Mouse (Mus musculus): Measurements from ENCODE around the gene Trim44.

Gene Trim44

DNA sequence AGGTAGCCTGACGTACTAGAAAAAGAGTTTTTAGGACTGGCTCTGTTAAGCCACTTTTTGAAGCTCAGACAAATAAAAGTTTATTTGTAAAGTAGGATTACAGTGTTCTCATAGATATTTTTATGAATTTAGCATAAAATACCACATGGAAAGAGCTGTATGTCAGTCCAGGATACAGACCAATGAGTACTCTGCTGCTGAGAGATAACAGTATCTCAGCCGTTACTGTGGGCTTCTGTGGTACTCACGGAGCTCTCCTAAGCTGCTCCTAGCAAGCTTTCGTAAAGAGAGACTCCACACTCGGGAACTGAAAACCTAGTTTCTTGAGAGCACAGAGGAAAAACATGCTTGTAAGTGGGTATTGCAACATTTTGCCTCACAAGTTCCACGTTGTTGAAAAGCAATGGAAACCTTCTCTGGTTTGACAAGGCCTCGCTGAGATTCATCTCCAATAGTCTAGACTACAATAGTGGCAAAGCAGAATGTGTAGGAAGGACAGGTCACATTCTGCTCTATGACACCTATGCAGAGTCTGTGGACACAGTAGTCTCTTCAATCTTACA is 41.6 kb downstream of the Trim44 start:
- DNase-seq (ENCODE audit: low read depth, low spot score) = no peak

DNA sequence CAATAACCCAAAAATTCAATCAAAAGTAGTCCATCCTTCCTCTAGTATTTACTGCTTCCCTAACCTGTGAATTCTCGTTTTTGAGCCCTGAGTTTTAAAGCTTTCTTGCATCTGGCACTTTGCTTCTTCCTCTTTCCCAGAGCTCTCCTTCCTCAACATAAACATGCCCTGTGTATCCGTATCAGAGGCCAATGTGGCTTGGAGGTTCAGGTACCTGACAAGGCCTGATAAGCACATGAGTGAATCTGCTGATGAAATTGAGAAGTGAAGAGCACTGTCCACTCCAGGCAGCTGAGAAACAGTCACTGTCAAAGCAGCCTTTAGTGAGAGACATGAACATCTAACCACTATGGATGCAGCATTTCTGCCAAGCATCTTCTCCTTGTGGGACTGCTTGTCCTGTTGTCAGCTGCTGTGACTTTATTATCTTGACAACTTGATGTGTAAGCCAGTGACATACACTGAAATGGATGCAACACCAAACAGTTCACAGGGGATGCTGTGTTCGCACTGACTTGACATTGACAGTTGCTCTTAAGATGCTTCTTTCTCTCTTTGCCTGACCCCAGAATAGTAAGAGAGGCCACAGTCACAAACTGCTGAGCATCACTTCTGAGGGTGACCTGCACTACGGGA is 42.9 kb downstream of the Trim44 start:
- peak; percentile 29 for DNase-seq (ENCODE audit: low read depth, low spot score)

DNA sequence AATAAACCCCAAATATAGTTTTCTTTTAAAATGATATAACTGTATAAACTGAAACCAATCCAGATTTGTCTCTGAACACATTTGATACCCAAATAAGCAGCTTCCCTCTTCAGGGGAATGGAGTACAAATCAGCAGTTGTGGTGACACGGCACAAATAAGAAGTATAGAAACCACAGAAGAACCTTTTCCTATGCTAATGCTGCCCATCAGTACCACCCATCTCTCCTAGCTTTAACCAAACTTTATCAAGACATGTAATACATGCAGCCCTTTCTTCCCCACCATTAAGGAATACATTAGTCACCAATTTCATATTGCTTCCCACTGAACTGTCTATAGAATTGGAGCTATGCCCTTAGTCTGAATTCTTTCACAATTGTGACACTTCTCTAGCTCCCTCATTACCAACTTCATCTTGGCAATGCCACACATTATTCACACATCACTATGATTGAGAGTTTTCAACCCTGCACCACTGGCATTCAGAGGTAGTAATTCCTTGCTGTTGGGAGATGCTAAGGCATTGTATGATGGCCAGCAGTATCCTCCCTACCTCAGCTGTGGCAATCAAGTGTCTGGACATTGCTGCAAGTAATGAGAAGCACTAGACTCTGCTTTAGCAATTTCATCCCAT is 44.6 kb downstream of the Trim44 start:
- no peak for DNase-seq (ENCODE audit: low read depth, low spot score)

DNA sequence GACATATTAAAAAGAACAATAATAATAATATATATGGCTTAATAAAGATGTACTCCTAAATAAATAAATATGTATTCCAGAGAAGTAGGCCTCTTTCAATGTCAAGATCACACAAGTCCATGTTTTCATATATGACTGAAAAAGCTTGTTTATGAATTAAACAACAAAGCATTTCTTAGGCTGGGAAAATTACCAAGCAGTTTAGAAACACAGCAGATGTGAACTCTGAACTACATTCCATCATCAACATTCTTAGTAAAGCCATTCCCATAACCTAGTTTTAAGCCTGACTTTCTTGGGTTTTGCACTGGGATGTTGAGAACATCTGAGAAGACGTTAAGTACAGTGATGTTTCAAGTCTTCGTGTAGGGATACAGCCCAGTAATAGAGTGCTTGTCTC is 45.4 kb downstream of the Trim44 start:
- no peak for DNase-seq (ENCODE audit: low read depth, low spot score)

DNA sequence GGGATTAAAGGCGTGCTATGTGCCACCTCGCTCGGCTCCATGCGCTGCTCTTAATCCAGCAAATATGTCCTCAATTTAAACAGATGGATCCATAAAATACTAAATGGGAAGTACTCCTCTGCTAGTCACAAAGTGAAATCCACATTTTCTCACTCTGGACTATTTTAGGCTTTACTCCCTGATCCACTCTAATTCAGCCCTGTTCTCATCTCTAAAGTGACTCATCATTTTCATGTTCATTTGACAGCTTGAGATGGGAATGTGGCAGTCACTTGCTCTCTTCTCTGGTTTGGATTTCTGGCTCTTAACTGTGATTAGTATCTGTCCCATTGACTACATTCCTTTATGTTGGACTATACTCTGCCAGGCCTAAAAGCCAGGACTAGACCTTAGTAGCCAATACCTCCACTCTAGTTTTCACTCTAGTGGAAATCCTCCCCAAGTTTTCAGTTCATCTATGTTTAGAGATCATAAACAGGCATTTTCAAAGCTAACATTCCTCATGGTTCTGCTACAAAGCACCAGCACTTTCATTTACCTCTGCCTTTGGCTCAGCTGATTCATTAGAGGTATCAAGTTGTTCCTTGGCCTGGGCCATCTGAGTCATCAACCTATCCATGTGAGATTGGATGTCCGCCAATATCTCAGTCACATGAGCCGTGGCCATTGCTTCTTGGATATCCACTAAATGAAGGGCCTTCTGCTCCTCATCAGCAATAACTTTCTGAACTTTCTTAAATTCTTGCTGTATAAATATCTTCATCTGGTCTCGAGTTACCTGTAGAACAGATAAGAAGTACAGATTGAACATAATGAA is 50.5 kb downstream of the Trim44 start:
- DNase-seq (ENCODE audit: low read depth, low spot score) = no peak

DNA sequence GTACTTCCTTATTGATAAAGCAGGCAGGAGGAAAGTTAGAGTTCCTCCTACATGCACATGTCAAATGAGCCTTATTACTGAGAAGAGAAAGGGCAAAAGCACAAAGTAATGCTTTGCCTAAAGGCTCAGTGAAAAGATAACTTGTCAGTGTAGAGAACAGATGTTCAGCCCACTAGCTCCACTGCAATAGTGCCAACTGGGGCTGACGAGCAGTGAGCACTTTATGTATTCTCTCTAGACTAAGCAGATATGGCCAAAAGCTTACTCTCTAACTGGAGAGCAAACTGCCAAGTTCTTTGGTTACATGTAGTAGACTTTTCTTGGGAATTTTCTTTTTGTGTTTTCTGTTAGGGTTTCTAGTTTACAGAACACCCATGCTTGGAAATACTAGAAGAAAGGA is 53.6 kb downstream of the Trim44 start:
- no peak for DNase-seq (ENCODE audit: low read depth, low spot score)

DNA sequence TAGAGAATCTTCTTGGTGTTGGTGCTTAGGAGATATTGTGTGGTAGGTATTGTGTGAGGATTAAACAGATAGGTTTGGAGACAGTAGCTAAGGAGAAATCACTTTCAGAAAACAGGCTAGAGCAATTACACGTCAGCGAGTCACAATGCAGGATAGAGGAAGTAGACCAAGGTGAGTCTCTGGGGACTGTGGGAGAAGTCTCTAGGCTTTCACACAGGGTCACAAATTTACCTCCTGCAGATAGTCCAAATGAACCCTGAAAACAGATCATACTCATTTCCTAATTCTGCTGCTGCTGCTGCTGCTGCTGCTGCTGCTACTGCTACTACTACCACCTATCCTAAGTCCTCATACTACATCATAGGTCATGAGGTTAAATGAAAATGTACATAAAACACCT is 66.2 kb downstream of the Trim44 start:
- no peak for DNase-seq (ENCODE audit: low read depth, low spot score)

DNA sequence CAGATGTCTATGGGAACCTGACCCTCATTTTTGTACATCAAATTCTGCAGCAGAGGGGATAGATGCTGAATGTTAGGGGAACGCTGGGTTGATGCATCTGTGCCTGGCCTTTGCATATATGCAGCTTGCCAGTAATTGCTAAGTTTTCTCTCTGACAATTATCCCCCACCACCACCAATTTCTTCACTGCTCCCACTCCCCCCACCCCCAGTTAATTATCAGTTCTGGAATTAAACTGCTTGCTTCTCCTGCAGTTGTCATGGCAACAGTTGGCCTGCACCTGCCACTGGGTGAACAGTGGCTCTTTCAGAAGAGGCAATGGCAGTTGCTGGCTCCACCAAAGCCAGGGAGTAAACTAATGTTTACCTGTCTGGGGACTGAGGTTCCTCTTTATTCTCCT is 70.8 kb downstream of the Trim44 start:
- no peak for DNase-seq (ENCODE audit: low read depth, low spot score)

DNA sequence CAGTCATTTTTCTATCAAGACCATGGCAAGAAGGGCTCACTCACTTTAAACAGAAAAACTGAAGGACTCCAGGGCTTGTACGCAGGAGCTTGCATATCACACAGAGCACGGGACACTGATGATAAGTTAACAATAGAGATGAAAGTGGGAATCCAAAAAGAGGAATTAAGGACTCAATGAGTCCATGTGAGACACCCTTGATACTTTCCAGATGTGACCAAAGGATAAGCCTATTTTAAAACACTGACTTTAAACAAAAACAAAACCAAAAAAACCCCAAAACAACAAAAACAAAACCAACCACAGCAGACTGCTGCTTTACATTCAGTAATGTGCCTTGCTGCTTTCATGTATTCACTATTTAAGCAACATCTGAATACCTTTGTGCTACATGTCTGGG is 75.7 kb downstream of the Trim44 start:
- no peak for DNase-seq (ENCODE audit: low read depth, low spot score)

DNA sequence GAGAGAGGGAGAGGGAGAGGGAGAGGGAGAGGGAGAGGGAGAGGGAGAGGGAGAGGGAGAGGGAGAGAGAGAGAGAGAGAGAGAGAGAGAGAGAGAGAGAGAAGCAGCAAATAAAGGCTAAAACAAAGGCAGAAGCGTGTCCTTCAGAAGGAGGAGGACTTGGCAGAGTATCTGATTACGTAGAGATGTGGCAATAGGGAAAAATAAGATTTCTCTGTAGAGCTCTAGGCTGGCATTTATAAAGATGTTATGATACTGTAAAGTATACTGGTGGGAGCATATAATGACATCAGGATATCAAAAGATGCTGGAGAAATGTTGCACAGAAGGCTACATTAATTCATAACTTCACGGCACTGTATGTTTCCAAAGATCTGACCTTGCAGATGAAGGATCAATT is 76.5 kb downstream of the Trim44 start:
- no peak for DNase-seq (ENCODE audit: low read depth, low spot score)

DNA sequence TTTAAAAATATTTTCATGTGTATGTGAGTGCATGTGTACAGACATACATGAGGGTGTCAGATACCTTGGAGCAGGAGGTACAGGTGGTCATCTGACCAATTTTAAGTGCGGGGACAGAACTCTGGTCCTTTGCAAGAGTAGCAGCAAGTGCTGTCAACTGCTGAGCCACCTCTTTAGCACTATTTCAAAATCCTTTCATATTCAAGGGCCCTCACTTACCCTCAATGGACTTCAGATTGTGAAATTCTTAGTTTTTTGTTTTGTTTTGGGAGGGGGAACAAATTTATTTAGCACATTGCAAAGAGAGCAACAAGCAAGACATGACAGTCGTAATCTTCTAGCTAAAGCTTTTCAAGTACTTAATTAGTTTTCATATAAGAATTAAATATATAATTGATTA is 81.7 kb downstream of the Trim44 start:
- DNase-seq (ENCODE audit: low read depth, low spot score) = no peak

DNA sequence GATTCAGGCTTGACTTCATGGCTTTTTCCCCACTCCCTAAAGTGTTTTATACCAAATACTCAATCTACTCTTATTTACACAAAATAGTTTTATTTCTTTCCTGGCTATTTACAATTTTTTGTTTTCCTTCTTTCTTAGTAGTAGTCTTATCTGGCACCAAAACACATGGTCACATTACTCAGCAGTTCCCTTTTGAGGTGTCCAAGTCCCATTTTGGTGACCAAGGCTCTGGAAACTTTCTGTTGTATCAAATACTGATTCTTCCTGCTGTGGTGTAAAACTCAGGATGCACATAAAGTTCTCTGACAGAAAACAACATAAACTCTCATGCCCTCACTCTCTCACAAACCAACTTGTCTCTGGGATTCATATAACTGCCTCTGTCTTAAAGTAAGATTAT is 83.3 kb downstream of the Trim44 start:
- no peak for DNase-seq (ENCODE audit: low read depth, low spot score)

DNA sequence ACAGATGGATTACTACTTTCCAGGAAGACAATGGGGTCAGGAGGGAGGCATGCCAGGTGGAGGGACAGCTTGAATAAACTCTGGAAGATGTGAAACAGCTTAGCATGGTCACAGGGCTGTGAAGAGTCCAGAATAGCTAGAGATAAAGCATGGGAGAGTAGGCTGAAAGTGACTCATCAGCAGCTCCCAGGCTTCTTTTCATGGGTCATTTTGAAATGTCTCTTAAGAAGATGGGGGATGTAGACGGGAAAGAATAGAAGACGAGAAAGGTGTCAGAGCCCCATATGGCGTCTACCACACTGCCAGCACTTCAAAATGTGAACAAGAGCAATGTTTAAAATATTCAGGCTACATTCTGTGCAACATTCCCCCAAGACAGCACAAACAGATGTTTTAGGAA is 91.1 kb downstream of the Trim44 start:
- no peak for DNase-seq (ENCODE audit: low read depth, low spot score)

DNA sequence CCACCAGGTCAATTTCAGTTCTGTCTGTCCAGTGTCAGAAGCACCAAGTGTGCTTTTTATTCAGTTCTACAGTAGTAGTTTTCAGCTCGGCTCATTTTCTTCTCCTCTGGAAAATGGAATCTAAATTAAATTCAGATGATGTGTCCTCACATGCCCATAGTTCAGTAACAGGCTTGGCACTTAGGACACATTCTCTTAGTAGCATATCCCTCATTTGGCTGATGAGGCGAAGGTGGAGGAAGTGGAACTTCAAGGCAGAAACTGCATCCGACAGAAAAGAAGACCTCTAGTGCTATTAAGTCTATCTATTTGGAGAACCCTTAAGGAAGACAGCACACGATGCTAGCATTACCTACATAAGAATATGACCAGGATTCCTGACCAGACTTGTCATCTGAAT is 92.5 kb downstream of the Trim44 start:
- no peak for DNase-seq (ENCODE audit: low read depth, low spot score)

DNA sequence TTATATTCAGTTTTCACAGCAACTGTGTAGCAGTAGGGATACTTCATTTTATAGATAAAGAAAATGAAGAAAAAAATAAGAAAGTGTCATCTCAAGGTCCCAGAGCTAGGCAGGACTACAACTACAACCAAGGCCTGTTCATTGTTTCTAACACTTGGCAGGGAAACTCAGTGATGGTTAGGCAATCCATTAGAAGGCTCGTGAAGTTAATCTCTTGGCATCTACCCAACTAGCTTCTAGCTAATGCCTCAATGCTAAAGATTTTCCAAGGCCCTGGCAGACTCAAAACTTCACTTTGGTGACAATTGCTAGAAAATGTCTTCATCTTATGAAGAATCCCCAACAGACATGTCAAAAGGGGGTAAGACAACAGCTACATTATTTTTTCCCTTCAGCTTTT is 93.0 kb downstream of the Trim44 start:
- DNase-seq (ENCODE audit: low read depth, low spot score) = no peak

DNA sequence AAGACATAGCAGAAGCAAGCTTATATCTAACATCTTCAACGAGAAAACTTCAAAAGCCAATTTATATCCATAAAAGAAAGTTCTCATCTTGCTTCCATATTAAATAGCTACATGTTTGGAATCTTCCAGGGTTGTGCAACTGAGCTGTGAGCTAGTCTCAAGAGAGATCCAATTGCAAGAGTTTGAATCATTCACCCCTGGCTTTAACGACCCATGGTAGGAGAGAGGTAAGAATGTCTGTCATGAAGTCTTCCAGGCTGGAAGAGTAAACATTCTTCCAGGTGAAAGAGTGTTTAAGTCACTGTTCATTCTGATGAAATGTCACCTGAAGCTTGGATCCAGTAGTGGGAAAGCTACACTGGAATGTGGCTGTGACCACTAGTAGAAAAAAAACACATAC is 93.6 kb downstream of the Trim44 start:
- no peak for DNase-seq (ENCODE audit: low read depth, low spot score)

DNA sequence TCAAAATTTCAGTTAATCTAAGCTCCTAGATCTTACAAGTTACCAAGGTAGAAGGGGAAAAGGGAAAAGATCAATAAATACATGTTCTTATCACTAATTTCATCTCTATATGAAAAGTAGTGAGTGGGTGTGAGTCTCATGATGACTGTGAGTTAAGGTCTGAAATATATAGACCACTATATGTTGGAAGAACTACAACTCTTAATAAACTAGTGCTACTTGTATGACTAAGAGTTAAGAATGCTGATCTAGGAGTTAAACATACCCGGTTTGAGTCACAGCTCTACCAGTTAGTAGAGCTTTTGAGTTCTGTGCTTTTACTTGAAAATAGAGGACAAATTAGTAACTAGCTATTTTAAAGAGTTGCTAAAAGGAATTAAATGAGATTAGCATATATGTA is 94.7 kb downstream of the Trim44 start:
- no peak for DNase-seq (ENCODE audit: low read depth, low spot score)

DNA sequence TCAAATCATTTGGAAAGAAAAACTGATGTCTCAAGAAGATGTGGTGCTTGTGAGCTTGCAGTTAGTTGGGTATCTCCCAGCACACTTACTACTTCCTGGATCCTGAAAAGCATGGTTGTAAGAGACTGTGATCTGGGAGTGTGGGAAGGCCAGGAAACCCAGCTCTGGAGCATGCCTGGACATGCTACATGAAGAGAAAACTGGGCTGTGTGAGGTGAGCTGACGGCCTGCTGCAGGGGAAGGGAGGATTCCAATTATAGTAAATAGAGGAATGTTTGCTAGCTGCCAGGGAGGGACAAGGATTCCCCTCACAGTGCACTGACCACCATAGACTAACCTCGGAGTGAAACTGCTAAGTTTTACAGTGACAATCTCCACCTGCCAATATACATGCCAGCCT is 104.4 kb downstream of the Trim44 start:
- DNase-seq (ENCODE audit: low read depth, low spot score) = no peak

DNA sequence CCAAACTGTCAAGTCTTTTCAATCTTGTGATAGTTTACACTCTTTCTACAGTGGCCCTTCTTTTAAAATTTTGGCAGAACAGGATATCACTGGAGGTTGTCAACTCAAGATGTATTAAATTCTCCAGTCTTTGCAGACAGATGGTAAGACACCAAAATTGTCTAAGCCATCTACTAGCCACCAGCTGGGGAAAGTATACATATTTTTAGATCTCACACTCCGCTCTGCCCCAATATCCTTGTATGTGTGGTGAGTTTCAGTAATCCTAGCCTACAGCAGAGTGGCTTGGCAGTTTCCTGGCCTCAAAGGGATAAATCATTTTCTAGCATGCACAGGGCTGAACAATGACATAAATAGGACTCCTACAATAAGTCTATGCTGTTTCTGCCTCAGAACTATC is 105.1 kb downstream of the Trim44 start:
- DNase-seq (ENCODE audit: low read depth, low spot score) = no peak

DNA sequence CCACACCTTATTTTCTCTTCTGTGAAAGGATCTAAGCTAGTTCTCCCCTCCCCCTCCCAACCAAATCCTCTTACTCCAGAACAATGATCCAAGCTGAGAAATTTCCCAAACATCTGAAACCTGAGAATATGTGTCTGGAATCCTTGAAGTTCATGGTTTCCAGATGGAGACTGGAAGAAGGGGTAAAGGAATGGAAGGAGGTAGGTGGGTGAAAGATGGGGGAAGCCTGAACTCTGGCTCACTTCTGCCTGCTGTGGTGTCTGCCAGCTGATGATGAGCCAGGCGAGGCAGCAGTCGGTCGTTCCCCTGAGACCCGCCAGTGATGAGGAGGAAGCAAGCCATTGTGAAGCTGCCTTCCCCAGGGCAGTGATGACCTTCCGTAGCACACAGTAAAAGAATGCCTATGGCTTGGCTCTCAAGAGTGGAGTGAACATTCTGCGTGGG is 112.8 kb downstream of the Trim44 start:
- no peak for DNase-seq (ENCODE audit: low read depth, low spot score)

DNA sequence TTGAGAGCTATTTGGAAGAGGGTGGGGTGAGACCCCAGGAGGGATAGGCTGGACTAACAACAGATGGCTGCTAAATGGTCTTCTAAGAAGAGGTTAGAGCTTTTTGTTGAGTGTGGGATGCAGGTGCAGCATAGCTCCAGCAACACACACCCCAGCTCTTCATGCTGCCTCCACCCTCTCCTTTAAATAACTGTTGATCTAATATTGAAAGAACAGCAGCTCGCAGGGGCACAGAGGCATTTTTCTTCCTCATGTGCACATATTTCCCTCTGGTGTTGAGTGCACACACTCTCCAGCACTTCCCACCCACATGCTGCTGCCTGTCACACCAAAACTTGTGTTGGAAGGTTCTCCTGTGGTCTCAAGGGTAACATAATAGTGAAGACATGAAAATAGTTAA is 114.4 kb downstream of the Trim44 start:
- no peak for DNase-seq (ENCODE audit: low read depth, low spot score)

DNA sequence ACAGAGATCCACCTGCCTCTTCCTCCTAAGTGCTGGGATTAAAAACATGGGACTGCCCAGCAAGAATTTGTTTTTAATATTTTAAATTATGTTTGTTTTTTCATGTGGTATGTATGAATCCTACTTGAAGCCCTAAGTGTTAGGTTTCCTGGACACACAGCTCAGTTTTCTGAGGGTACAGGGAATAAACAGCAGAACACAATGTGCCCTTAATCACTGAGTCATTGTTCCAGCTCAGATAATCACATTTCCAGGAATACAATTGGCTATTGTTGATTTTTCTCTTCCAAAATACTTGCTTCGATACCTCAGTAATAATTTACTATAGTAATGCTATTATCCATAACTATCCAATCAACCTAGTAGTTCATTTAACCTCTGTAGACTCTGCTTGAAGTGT is 115.6 kb downstream of the Trim44 start:
- no peak for DNase-seq (ENCODE audit: low read depth, low spot score)

DNA sequence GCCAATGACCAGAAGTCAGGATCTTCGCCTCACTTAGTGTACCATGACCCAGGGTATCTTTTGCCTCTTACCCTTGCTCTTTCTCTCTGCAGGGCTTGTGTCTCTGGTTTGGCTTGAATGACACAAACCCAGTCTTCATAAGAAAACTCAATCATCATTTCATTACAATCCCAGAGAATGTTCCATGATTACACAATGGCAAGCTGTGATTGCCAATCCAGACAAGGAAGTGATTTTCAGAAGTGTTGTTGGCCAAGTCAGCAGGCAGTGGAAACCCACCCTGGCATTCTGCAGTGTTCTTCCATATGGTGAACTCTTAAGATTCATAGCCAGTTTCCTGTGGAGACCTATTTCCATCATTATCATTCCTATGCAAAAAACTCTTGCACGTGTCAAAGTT is 116.1 kb downstream of the Trim44 start:
- no peak for DNase-seq (ENCODE audit: low read depth, low spot score)
